Mouse (Mus musculus): ENCODE data around the gene R3hdml. TPM values are rescaled to one million over a fixed set of nuclear protein-coding genes. Genes with fewer than 3 reads are reported as not detected.

The R3hdml gene
- polyA plus RNA-seq, 1 experiment = not detected

GRCm38 (mm10) chr2:163533226-163533625 lies 41.1 kb downstream of the R3hdml start:
- TF ChIP-seq FLI1 (IDR thresholded peaks at IDR 0.05; ENCODE audit: low read length) (no peak), GATA1 (IDR thresholded peaks at IDR 0.05; ENCODE audit: borderline replicate concordance, low read length) (no peak)
- no peak overlapping the region for H3K4me3 ChIP-seq (replicated peaks)
- H3K4me1 ChIP-seq = peaks cover 12% of the 10 kb centered on the region
- H3K27me3 ChIP-seq (replicated peaks) = peaks cover 70% of the 10 kb centered on the region
- peaks cover 3% of the 10 kb centered on the region; the same call in 1 of the 2 replicates for H3K9me3 ChIP-seq
- H3K36me3 ChIP-seq (replicated peaks; ENCODE audit: low read length) = no peaks in the 10 kb centered on the region

GRCm38 (mm10) chr2:163534958-163535524 lies 42.9 kb downstream of the R3hdml start:
- H3K27me3 ChIP-seq (replicated peaks) = peaks cover 75% of the 10 kb centered on the region
- peak overlapping the region; percentile 89 for H3K4me3 ChIP-seq (replicated peaks)
- H3K9me3 ChIP-seq = peaks cover 3% of the 10 kb centered on the region; the same call in 1 of the 2 replicates
- H3K4me1 ChIP-seq = peaks cover 12% of the 10 kb centered on the region
- TF ChIP-seq FLI1 (IDR thresholded peaks at IDR 0.05; ENCODE audit: low read length) (no peak), GATA1 (IDR thresholded peaks at IDR 0.05; ENCODE audit: borderline replicate concordance, low read length) (no peak)
- H3K36me3 ChIP-seq (replicated peaks; ENCODE audit: low read length) = no peaks in the 10 kb centered on the region

- H3K27me3 ChIP-seq (replicated peaks) = peaks cover 85% of the 10 kb centered on the region
- peaks cover 3% of the 10 kb centered on the region; the same call in 1 of the 2 replicates for H3K9me3 ChIP-seq
- peaks cover 12% of the 10 kb centered on the region for H3K4me1 ChIP-seq
- no peak overlapping the region for H3K4me3 ChIP-seq (replicated peaks)
- no peak for TF ChIP-seq GATA1 (IDR thresholded peaks at IDR 0.05; ENCODE audit: borderline replicate concordance, low read length)
- no peak for TF ChIP-seq FLI1 (IDR thresholded peaks at IDR 0.05; ENCODE audit: low read length)
- no peaks in the 10 kb centered on the region for H3K36me3 ChIP-seq (replicated peaks; ENCODE audit: low read length)
Observed at GRCm38 (mm10) chr2:163537443-163537842, 45.3 kb downstream of the R3hdml start.

DNA sequence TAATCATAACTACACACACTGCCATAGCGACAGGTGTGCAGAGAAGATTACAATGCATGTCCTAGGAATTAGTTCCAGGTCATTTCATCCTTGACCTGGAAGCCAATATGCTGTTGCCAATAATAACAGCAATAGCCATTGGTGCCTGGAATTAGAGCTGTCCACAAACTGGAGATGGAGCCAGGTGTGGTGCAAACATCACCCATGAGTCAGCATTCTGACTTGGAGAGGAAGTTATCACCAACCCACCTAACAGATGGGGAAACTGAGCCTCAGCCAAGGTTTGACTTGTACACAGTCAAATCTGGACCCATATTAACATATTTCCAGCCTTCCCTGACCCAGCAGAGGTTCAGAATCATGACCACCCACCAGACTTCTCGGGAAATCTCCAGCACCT lies 46.3 kb downstream of the R3hdml start:
- Histone ChIP-seq H3K27me3 (replicated peaks) (peaks cover 88% of the 10 kb centered on the region), H3K36me3 (replicated peaks; ENCODE audit: low read length) (no peaks in the 10 kb centered on the region), H3K4me1 (peaks cover 12% of the 10 kb centered on the region), H3K4me3 (replicated peaks) (no peak overlapping the region), H3K9me3 (peaks cover 3% of the 10 kb centered on the region; the same call in 1 of the 2 replicates)
- no peak for TF ChIP-seq FLI1 (IDR thresholded peaks at IDR 0.05; ENCODE audit: low read length)
- TF ChIP-seq GATA1 (IDR thresholded peaks at IDR 0.05; ENCODE audit: borderline replicate concordance, low read length) = no peak

DNA sequence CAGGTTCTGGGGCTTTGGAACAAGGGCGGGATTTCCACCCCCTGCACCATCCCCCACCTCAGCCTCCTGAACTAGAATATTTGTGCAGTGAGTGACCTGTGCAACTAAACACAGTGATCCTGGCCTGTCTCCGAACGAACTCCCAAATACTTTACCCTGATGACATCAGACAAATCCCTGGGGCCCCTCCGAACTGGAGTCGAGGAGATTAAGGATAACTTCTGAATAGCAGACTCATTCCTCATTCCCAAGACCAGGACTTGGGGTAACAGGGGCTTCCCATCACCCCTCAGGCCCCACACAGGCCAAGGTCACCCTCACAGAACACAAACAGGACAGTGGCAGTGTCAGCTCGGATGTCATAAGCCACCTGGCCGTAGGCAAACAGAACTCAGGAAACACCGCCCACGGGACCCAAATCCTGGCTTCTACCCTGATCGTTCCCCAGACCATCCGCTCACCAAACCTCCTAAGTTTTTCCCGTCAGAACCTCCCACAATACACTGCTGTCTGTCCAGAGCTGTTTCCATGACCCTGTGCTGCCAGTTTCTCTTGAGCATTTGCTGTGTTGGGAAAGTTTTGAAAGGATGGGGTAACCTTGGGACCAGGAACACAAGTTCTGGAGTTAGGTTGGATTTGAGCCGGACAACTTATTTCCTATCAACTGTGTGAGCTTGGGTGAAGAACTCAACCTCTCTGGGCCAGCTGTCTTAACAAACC lies 47.4 kb downstream of the R3hdml start:
- H3K27me3 ChIP-seq (replicated peaks) = peaks cover 87% of the 10 kb centered on the region
- TF ChIP-seq GATA1 (IDR thresholded peaks at IDR 0.05; ENCODE audit: borderline replicate concordance, low read length) (no peak), FLI1 (IDR thresholded peaks at IDR 0.05; ENCODE audit: low read length) (no peak)
- H3K36me3 ChIP-seq (replicated peaks; ENCODE audit: low read length) = no peaks in the 10 kb centered on the region
- peaks cover 12% of the 10 kb centered on the region for H3K4me1 ChIP-seq
- H3K9me3 ChIP-seq = peaks cover 2% of the 10 kb centered on the region; the same call in 1 of the 2 replicates
- H3K4me3 ChIP-seq (replicated peaks) = no peak overlapping the region

- H3K4me3 ChIP-seq (replicated peaks) = no peak overlapping the region
- H3K27me3 ChIP-seq (replicated peaks) = peaks cover 88% of the 10 kb centered on the region
- TF ChIP-seq GATA1 (IDR thresholded peaks at IDR 0.05; ENCODE audit: borderline replicate concordance, low read length) = no peak
- TF ChIP-seq FLI1 (IDR thresholded peaks at IDR 0.05; ENCODE audit: low read length) = no peak
Observed at GRCm38 (mm10) chr2:163540231-163541117, 48.4 kb downstream of the R3hdml start.

GRCm38 (mm10) chr2:163541568-163542182 lies 49.6 kb downstream of the R3hdml start:
- TF ChIP-seq GATA1 (IDR thresholded peaks at IDR 0.05; ENCODE audit: borderline replicate concordance, low read length) (no peak), FLI1 (IDR thresholded peaks at IDR 0.05; ENCODE audit: low read length) (no peak)
- Histone ChIP-seq H3K4me3 (replicated peaks) (no peak overlapping the region), H3K27me3 (replicated peaks) (peaks cover 84% of the 10 kb centered on the region), H3K4me1 (peaks cover 5% of the 10 kb centered on the region; the same call in 1 of the 2 replicates), H3K36me3 (replicated peaks; ENCODE audit: low read length) (no peaks in the 10 kb centered on the region), H3K9me3 (no peaks in the 10 kb centered on the region)

More at GRCm38 (mm10) chr2:163540231-163541117, 48.4 kb downstream of the R3hdml start:
- Histone ChIP-seq H3K9me3 (no peaks in the 10 kb centered on the region), H3K4me1 (peaks cover 5% of the 10 kb centered on the region), H3K36me3 (replicated peaks; ENCODE audit: low read length) (no peaks in the 10 kb centered on the region)

DNA sequence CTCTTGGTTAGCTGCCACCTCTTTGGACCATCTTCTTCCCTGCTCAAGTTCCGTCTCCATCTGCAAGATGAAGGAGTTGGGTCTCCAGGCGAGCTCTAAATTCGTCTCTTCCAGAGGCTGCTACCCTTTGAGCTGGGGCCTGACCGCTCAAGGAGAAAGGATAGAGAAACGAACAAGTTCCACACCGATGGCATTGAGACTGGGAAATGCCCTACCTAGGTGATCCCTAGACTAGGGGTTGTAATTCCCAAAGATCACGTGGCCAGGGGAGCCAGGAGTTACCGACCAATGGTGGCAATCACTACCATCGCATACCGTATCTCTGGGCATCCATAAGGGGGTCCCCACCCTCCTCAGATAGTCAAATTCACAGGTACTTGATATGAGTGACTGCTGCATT lies 50.6 kb downstream of the R3hdml start:
- Histone ChIP-seq H3K36me3 (replicated peaks; ENCODE audit: low read length) (no peaks in the 10 kb centered on the region), H3K4me3 (replicated peaks) (no peak overlapping the region), H3K4me1 (peaks cover 5% of the 10 kb centered on the region; the same call in 1 of the 2 replicates), H3K9me3 (no peaks in the 10 kb centered on the region), H3K27me3 (replicated peaks) (peaks cover 84% of the 10 kb centered on the region)
- TF ChIP-seq GATA1 (IDR thresholded peaks at IDR 0.05; ENCODE audit: borderline replicate concordance, low read length) = no peak
- no peak for TF ChIP-seq FLI1 (IDR thresholded peaks at IDR 0.05; ENCODE audit: low read length)
